Mouse (Mus musculus): ENCODE results near the gene Ddx49.

Ddx49 gene

DNA sequence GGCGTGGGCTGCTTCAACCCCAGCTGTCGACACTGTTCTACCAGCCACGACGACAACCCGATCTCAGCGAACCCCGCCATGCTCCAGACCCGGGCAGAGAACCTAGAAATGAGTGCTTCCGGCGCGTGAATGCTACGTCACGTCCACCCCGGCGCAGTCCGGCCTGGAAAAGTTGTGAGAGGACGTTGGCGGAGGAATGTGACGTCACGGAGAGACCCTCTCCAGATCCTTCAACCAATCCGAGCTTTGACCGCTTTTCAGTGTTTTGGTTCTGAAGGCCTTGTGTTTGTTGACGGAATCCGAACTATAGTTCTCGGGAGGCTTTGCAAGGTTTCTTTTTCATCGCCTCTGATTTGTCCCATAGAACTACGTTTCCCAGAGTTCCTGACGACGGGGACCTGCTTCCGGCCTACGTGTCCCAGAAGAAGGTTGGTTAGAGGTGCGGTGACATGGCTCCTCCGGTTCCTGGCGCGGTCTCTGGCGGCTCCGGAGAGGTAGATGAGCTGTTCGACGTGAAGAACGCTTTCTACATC lies at the start of gene Ddx49, which contains the start of gene Cope:
Ddx49 (minus strand) TSS at position 132 of the 533 bp plus-strand sequence.
Cope (plus strand) TSS at position 161 of the 533 bp plus-strand sequence.
- CTCF ChIA-PET = interaction anchor here in 1 of 4 experiments (1.1 kb wide), 1 partner anchor 20 kb away, joined by 3 read pairs; the partner anchor contains the start of gene Homer3

DNA sequence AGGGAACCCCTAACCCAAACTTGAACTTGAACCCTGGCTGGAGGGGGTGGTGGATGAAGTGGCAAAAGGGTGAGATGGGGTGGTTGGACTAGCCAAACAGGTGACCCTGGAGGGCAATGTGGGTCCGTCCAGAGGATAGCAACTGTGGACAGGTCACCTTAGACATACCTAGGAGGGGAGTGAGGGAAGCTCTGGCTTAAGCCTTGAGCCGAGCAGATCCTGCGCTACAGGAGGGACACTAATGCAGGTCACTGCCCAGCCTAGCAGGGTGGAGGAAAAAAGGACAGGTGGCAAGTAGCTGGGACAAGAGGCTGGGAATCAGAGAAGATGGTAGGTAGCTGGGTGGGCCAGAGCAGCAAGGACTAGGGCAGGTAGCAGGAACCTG lies 49.7 kb upstream of the Ddx49 start:
- CTCF ChIA-PET = interaction anchor here (0.7 to 2.5 kb wide), 12 partner anchors 8 to 154 kb away, joined by 3 to 17 read pairs (median 6); partner anchors contain the start of genes Gdf1 (in 1 of the 4), Homer3 (in 1 of the 4) and Rex1bd (in 1 of the 4)

More for the DNA sequence above, at the start of gene Ddx49, which contains the start of gene Cope:
- POLR2A ChIA-PET = interaction anchor here (0.9 to 4.0 kb wide), 21 partner anchors 9 to 203 kb away, joined by 3 to 35 read pairs (median 4); partner anchors contain the start of genes Armc6 (in 1 of the 4), Gdf1 (in 1 of the 4), Homer3 (in 1 of the 4) and Sugp2 (in 1 of the 4)

DNA sequence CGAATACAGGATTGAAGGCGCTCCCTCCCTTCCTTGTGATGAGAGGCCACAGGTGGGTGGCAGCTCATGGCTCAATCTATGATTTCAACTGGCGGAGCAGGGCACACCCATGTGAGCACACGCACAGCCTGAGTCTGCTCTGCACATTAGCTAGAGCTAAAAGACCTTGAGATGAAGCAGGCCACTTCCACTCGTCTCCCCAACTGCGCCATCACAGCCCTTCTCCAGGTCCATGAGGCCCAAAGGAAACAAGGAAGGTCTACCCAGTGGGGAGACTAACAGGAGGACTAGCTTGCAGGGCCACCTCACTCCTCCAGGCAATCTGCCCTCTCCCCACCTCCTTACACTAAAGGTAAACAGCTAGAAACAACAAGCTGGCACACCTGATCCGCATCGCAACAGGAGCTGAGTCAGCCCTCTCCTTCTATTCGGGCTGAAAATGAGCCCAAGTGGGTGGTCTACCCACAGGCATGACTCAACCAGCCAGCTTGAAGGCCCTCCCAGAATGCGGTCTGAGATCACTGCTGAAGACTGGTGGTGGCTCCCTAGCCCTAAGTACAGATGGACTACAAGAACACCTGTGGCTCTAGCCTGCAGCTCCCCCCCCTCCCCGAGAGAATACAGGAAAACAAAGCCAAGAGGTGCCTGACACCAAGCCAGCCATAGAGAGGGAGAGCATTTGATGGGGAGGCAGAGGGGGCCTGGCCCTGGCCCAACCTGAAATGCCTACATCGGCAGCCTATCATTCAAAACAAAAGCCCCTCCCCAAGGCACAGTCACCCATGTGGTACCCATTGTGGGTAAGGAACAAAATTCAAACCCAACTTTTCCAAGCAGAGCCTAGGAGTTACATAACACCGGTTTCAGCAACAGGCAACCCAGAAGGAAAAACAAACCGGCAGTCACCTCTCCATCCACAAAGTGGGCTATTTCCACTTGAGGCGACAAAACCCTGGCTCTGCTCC lies 49.0 kb upstream of the Ddx49 start:
- ChIA-PET CTCF (interaction anchor here (0.6 to 2.5 kb wide), 13 partner anchors 8 to 493 kb away, joined by 3 to 14 read pairs (median 5); partner anchors contain the start of genes Homer3 (in 1 of the 4) and Rex1bd (in 1 of the 4)), POLR2A (interaction anchor here in 3 of 4 experiments (0.5 to 3.6 kb wide), 26 partner anchors 8 to 452 kb away, joined by 3 to 27 read pairs (median 4); partner anchors contain the start of genes Rex1bd (in 2 of the 3), Ell (in 1 of the 3), Gdf1 (in 1 of the 3) and Uba52 (in 1 of the 3))

More for the DNA sequence above, 49.7 kb upstream of the Ddx49 start:
- POLR2A ChIA-PET = interaction anchor here (0.6 to 3.6 kb wide), 30 partner anchors 8 to 355 kb away, joined by 3 to 27 read pairs (median 6); partner anchors contain the start of genes Jund (in 2 of the 4), Rex1bd (in 2 of the 4), Cers1 (in 1 of the 4) and Klhl26 (in 1 of the 4)

DNA sequence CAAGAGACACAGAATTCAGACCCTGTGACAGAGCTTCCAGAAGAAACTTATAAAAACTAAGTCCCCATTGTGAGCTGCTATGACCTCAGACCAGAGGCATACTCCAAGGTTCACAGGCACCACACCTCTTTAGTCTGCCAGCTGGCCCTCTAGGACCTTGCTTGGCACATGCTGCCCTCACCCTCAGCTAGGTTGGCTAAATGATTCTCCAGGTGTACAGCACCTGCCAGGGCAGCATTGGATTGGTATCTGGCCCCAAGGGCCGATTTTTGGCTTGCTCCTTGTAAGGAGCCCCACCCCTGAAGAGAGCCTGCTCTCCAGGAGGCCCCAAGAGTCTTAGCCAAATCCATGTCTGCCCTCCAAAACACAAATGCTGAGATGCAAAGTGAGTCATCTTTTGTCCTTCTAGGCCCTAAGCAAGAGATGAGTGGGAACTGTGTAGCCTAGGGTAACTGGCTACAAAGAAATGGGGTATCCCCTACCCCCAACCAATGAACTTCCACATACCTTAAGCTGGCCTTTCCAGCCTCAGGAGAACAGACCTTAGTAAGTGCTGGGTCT lies 45.7 kb upstream of the Ddx49 start:
- POLR2A ChIA-PET = interaction anchor here in 3 of 4 experiments (0.6 to 2.3 kb wide), 8 partner anchors 10 to 275 kb away, joined by 3 to 8 read pairs (median 4); partner anchors contain the start of gene Ell (in 1 of the 3)
- CTCF ChIA-PET = interaction anchor here in 3 of 4 experiments (0.6 to 1.9 kb wide), 6 partner anchors 10 to 493 kb away, joined by 3 to 7 read pairs (median 4); no protein-coding TSS in a partner anchor

DNA sequence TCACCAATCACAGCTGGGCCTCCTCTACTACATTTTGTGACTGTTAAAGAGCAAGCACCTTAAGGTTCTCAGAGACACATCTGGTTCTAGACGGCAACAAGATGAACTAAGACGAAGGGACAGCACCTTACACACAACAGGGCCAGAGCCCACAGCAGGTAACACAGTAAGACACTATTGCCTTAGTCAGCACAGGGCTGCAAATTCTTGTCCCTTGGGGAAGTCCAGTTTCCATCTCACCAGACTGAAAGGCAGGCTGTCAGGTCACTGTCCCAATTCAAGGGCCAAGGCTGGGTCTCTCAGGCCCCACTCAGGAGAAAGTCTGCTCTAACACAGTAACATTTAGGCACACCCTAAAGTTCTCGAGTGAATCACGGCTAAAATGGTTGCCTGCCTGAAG lies 45.2 kb upstream of the Ddx49 start:
- POLR2A ChIA-PET = interaction anchor here in 3 of 4 experiments (0.6 to 2.3 kb wide), 7 partner anchors 9 to 274 kb away, joined by 3 to 8 read pairs (median 4); no protein-coding TSS in a partner anchor
- CTCF ChIA-PET = interaction anchor here in 2 of 4 experiments (0.6 to 1.9 kb wide), 2 partner anchors 13 to 493 kb away, joined by 4 to 7 read pairs; no protein-coding TSS in a partner anchor

DNA sequence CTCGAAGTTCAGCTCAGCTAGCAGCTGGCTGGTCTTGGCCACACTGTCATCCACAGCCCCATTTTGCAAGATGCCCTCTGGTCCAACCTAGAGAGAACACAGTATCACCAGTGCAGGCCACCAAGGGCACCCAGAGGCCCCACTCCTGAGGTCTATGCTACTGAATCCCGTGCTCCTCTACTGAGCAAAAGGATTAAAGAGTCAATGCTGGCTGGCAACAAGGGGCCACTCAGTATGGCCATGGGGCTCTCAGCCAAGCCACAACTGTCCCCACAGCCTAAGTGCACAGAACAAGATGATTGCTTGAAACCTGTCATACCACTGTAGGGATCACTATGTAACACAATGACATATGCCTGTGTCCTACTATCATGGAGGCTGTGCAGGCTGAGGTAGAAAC lies 42.0 kb upstream of the Ddx49 start:
- ChIA-PET POLR2A (interaction anchor here (0.8 to 5.0 kb wide), 18 partner anchors 8 to 355 kb away, joined by 3 to 27 read pairs (median 5); partner anchors contain the start of genes Upf1 (in 4 of the 4), Homer3 (in 1 of the 4) and Jund (in 1 of the 4)), CTCF (interaction anchor here (0.5 to 4.2 kb wide), 41 partner anchors 8 to 448 kb away, joined by 3 to 29 read pairs (median 4); partner anchors contain the start of genes Upf1 (in 2 of the 4), Comp (in 1 of the 4), Fkbp8 (in 1 of the 4) and Gdf1 (in 1 of the 4))

DNA sequence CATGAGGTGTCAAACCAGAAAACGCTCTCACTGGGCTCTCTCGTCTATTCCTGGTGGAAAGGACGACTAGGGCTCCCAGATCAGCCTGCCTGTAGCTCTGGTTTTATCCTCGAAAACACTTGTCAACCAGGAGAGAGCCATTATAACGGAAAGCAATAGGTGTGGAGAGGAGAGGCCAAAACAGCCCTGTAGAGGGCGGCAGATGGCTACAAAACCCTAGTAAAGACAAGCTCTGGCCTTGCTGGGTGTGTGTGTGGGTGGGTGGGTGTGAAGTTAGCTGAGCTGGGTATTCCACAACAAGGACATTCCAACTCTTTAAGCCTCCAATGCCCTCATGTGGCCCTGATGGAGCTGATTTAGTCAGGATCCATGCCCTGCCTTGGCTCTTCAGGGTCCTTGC lies 41.4 kb upstream of the Ddx49 start:
- ChIA-PET POLR2A (interaction anchor here (0.8 to 5.0 kb wide), 17 partner anchors 9 to 355 kb away, joined by 3 to 27 read pairs (median 5); partner anchors contain the start of genes Upf1 (in 4 of the 4), Homer3 (in 1 of the 4) and Jund (in 1 of the 4)), CTCF (interaction anchor here (0.5 to 4.2 kb wide), 45 partner anchors 9 to 449 kb away, joined by 3 to 29 read pairs (median 4); partner anchors contain the start of genes Upf1 (in 2 of the 4), Comp (in 1 of the 4), Fkbp8 (in 1 of the 4) and Gdf1 (in 1 of the 4))

DNA sequence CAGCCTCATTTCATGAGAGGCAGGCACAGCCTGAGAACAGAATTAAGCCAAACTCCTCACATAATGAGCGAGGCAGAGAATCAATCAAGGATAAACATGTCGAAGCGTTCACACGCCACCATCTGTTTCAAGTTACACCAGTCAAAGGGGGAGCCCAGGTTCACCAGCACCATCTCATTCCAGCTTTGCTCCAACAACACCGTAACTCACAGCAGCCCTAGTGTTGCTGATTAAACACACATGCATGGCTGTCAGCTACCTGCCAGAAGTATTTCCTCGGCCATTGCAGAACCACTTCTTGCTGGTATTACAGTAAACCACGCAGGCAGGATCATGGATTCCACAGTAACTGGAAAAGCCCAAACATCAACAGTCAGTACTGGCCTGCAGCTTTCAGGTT lies 40.8 kb upstream of the Ddx49 start:
- ChIA-PET POLR2A (interaction anchor here (1.2 to 5.0 kb wide), 13 partner anchors 8 to 356 kb away, joined by 3 to 27 read pairs (median 5); partner anchors contain the start of genes Upf1 (in 3 of the 4) and Jund (in 1 of the 4)), CTCF (interaction anchor here in 3 of 4 experiments (0.5 to 4.2 kb wide), 28 partner anchors 9 to 301 kb away, joined by 3 to 29 read pairs (median 6); partner anchors contain the start of genes Upf1 (in 2 of the 3), Fkbp8 (in 1 of the 3), Gdf1 (in 1 of the 3) and Kxd1 (in 1 of the 3))

DNA sequence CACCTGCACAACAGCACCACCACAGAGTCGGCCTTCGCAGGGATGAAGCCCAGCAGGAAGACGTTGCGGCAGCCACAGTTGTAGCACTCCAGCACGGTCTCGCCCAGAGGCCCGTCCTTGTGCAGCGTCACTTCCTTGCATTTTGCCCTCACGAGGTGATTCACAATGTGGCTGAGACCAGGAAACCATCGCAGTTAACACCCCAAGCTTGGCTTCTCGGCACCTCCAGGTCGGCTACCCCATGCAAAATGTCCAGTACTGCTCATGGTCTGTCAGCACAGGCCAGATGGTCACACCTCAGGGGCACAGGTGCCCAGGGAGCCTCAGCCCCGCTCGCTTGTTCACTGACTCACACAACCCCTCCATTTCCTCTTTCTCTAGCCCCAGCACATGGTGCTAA lies 39.7 kb upstream of the Ddx49 start:
- CTCF ChIA-PET = interaction anchor here in 2 of 4 experiments (1.0 to 4.2 kb wide), 4 partner anchors 10 to 19 kb away, joined by 3 to 29 read pairs (median 6); partner anchors contain the start of gene Upf1 (in 1 of the 2)
- POLR2A ChIA-PET = interaction anchor here in 3 of 4 experiments (1.4 to 5.0 kb wide), 5 partner anchors 10 to 11 kb away, joined by 3 to 27 read pairs (median 26); partner anchors contain the start of gene Upf1 (in 2 of the 3)

DNA sequence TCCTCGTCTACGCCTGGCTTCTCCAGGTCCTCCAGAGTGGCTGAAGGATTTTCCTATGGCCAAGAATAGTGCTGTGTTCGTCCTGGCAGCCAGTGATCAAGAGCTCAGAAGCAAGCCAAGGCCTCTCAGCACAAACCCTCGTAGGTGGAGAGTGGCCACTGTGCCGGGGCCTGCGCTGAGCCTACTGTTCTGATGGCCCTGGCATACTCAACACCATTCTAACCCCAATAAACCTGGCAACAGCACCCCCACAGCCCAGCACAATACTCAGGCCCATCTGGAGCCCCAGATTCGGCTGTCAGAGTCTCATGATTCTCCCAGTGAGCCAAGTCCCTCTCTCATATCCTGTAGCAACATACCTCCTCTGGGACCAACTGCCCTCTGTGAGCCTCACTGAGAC lies 38.4 kb upstream of the Ddx49 start:
- CTCF ChIA-PET = interaction anchor here in 2 of 4 experiments (0.5 to 1.8 kb wide), 2 partner anchors 20 to 75 kb away, joined by 3 to 7 read pairs; no protein-coding TSS in a partner anchor
- POLR2A ChIA-PET = interaction anchor here in 2 of 4 experiments (1.0 to 5.0 kb wide), 4 partner anchors 9 to 198 kb away, joined by 3 to 26 read pairs (median 10); partner anchors contain the start of gene Ell (in 1 of the 2)

DNA sequence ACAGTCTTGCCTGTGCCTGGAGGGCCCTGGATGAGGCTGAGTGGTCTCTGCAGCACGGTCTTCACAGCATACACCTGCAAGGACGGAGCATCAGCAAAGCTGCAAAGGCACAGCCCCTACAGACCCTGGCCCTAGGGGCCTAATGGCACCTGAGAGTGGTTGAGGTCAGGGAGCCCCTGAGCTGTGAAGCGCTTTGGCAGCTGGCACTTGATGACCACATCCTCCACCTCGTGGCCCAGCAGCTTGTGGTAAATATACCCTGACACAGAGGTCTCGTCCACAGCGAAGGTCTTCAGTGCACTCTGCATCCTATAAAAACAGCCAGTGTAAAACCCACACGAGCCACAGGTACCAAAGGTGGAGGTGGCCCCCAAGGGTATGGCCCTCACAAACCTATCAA lies 36.6 kb upstream of the Ddx49 start:
- ChIA-PET CTCF (interaction anchor here in 3 of 4 experiments (0.6 to 1.9 kb wide), 6 partner anchors 9 to 28 kb away, joined by 3 to 6 read pairs (median 3); partner anchors contain the start of gene Gdf1 (in 1 of the 3)), POLR2A (interaction anchor here in 2 of 4 experiments (0.9 to 3.6 kb wide), 7 partner anchors 9 to 500 kb away, joined by 3 to 16 read pairs (median 3); partner anchors contain the start of gene Upf1 (in 1 of the 2))

DNA sequence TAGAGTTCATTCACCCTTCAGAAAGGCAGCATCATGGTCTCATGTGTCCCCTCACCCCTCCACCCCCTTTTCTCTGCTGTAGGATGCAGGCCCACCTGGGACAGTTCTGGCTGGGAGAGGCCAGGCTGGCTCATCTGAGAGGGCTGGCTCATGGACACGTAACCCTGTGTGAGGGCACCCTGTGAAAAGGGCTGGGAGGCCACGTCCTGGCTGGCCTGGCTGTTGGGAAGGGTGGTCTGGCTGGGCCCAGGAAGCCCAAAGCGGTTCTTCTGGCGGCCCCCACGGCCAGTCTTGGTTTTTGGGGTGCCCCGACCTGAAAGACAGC lies 30.6 kb upstream of the Ddx49 start:
- ChIA-PET CTCF (interaction anchor here (0.5 to 3.8 kb wide), 13 partner anchors 10 to 471 kb away, joined by 3 to 29 read pairs (median 3); no protein-coding TSS in a partner anchor), POLR2A (interaction anchor here in 2 of 4 experiments (1.0 to 3.9 kb wide), 6 partner anchors 9 to 64 kb away, joined by 3 to 26 read pairs (median 13); partner anchors contain the start of gene Upf1 (in 1 of the 2))

DNA sequence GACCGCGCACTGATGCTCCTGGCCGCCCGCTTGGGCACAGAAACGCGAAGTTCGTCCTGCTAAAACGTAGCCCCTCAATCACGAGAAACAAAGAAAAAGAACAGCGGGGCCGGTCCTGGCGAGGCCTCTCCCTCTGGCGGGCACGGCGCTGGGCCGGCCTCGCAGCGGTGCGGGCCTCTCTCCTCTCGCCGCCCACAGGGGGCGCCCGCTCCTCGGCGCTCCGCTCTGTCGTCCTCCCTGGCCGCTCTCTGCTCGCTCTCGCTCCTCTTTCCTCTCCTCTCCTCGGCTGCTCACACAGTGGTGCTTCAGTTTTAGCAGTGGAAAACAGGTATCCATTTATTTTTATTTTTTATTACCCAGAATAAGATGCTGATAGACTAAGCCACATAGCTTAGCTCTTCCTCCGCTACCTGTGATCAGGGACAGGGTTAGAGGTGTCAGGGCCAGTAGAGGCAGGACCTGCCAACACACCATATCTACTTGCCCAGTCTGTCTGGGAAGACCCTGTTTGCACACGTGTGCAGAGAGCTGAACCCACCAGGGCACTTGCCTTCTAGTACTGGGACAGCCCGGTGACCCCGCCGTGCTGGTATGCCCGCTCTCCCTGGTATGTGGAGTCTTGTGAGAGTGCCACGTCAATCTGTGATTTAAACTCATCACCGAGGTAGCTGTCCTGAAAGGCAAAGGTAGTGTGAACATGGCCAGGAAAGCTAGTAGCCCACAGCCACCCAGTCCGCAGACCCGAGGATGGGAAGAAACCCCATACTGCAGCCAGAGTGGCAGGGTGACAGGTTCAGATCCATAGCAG lies 30.0 kb upstream of the Ddx49 start:
- CTCF ChIA-PET = interaction anchor here (0.5 to 3.8 kb wide), 25 partner anchors 9 to 471 kb away, joined by 3 to 29 read pairs (median 4); partner anchors contain the start of gene Upf1 (in 1 of the 4)

DNA sequence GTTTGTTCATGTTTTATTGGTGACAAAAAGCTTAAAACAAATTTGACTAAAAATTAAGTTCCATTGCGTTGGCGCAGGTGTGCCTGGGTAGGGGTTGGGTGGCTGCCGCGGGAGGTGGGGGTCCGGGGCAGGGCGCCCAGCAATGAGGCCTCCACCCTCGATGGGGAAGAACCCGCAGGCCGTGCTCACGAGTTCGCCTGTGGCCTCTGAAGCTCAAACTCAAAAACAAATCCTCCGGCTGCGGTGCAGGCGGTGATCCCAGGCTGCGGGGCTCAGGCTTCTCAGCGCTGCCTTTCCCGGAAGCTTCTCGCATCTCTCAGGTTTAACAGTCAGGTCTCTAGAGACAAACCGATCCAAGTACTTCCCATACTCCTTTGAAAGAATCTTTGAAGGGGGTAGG lies 29.2 kb upstream of the Ddx49 start:
- POLR2A ChIA-PET = interaction anchor here (0.6 to 3.9 kb wide), 42 partner anchors 9 to 490 kb away, joined by 3 to 26 read pairs (median 4); partner anchors contain the start of genes Upf1 (in 3 of the 4), Slc25a42 (in 2 of the 4), Cers1 (in 1 of the 4) and Comp (in 1 of the 4)

More for the DNA sequence above, 30.0 kb upstream of the Ddx49 start:
- POLR2A ChIA-PET = interaction anchor here (0.6 to 3.9 kb wide), 20 partner anchors 10 to 491 kb away, joined by 3 to 26 read pairs (median 5); partner anchors contain the start of genes Upf1 (in 2 of the 4) and Comp (in 1 of the 4)

More for the DNA sequence above, 29.2 kb upstream of the Ddx49 start:
- CTCF ChIA-PET = interaction anchor here (0.5 to 3.8 kb wide), 37 partner anchors 9 to 981 kb away, joined by 3 to 29 read pairs (median 4); partner anchors contain the start of genes Upf1 (in 2 of the 4), Cers1 (in 1 of the 4), Homer3 (in 1 of the 4) and Rex1bd (in 1 of the 4)
